Mouse (Mus musculus) thymus, adult 2 months (tissue): ENCODE measurements around the gene Hsh2d.

Experiments used
- CTCF ChIP-seq: fragments of 200-500 bp; IDR thresholded peaks from 2 replicates; pipeline ENCODE4 v1.5.1; 2012; ENCODE audit warnings: mild to moderate bottlenecking, control low read depth, low read length, moderate library complexity, borderline replicate concordance; ENCODE audit not compliant: control insufficient read depth, poor library complexity, insufficient read depth; ENCODE audit errors: extremely low read depth
- POLR2A ChIP-seq: fragments of 200-500 bp; IDR thresholded peaks from 2 replicates; pipeline ENCODE4 v1.6.1; 2012; ENCODE audit warnings: mild to moderate bottlenecking, low read length, control low read depth, moderate library complexity; ENCODE audit not compliant: control insufficient read depth, poor library complexity, insufficient read depth; ENCODE audit errors: extremely low read depth

- TF ChIP-seq CTCF (no peak), POLR2A (no peak)
These were observed 45.0 kb upstream of the Hsh2d start for GRCm38 (mm10) chr8:72144345-72144975.
